Mouse (Mus musculus): ENCODE measurements at regions not wholly inside any gene's neighbourhood (a gene's known extent, or its start where the extent isn't known, plus 50 kb on each side); places are given as distances from the start of the nearest gene placed in this dataset.

DNA sequence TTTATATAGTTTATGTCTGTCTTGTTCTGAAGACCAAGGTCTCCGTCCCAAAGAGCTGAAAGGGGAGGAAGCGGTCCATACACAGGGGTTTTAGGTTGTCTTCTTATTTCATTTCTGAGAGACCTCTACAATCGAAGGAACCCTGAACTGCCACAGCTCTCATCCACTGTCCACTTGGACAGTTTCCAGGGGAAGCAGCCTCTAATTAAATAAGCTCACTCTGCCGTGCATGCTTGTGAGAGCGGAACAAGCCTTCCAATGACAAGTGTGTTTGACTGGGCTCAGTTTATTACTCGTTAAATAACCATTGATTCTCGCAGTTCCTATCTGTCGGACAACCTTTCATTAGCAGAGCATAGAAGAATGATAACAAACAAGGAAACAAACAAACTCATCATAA lies 174.2 kb downstream of the Sec61b start:
- H3K9me3 ChIP-seq (replicated peaks; ENCODE audit: control insufficient read depth, low read length): peaks cover 14% of the 10 kb centered on the region; the same call in 1 of the 2 replicates
- DNase-seq (ENCODE audit: low spot score) (no peak), ATAC-seq (ENCODE audit: insufficient read depth, low read depth) (no peak)
- H3K36me3 ChIP-seq (replicated peaks; ENCODE audit: control insufficient read depth, insufficient read depth, low read length): no peaks in the 10 kb centered on the region
- H3K4me1 ChIP-seq (ENCODE audit: control insufficient read depth, insufficient read depth): no peaks in the 10 kb centered on the region
- H3K27me3 ChIP-seq (ENCODE audit: control insufficient read depth, insufficient read depth, low read length): no peaks in the 10 kb centered on the region
- no peak overlapping the region for H3K4me2 ChIP-seq (ENCODE audit: low read depth, low read length)
- TF ChIP-seq EP300 (IDR thresholded peaks at IDR 0.05; ENCODE audit: low read depth) (no peak), CTCF (IDR thresholded peaks at IDR 0.05; ENCODE audit: low read depth) (no peak)
- H3K9ac ChIP-seq (replicated peaks; ENCODE audit: low read depth, low read length): no peak overlapping the region
- WGBS: 66% methylated on average over 8 of the region's 8 CpGs
- H3K27ac ChIP-seq (ENCODE audit: low read depth): no peak overlapping the region
- no peak overlapping the region for H3K4me3 ChIP-seq (ENCODE audit: low read depth, low read length)

DNA sequence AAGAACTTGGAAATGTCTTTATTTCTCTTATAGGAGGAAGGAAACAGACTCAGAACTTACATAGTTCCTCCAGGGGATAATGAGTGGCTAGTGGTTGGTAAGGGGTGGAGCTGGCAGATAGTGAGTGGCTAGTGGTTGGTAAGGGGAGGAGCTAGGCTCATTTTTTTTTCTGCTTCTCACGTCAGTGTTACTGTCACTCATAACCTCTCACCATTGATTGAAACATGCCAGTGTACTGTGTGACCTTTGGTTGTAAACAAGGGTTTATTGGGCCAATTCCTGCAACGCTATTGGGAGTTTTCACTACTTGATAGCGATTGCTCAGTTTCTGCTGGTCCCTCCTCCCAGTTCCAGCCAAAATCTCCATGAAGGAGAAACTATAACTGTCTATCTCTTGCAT lies 175.5 kb downstream of the Sec61b start:
- WGBS: 78% methylated on average over 3 of the region's 3 CpGs
- Histone ChIP-seq H3K36me3 (replicated peaks; ENCODE audit: control insufficient read depth, insufficient read depth, low read length) (no peaks in the 10 kb centered on the region), H3K27me3 (ENCODE audit: control insufficient read depth, insufficient read depth, low read length) (no peaks in the 10 kb centered on the region)

DNA sequence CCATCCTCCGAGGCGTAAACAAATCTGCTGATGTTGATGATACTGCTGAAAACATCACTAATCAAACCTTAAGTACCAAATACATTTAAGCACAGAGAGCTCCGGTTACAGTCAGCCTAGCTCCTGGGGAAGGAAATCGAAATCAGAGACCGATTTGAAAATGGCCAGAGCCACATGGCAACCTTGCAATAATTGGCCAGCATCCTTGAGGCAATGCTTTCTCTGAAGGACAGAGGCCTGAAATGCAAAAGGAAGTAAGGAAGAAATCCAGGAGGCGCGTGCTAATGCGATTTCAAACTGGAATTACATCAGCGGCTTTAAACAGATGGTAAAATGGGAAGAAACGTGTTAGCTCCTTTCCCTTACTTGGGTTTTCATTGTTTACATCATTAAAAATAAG lies 177.1 kb downstream of the Sec61b start:
- peaks cover 7% of the 10 kb centered on the region; the same call in 1 of the 2 replicates for H3K9me3 ChIP-seq (replicated peaks; ENCODE audit: control insufficient read depth, low read length)
- H3K27me3 ChIP-seq (ENCODE audit: control insufficient read depth, insufficient read depth, low read length): no peaks in the 10 kb centered on the region
- H3K4me1 ChIP-seq (ENCODE audit: control insufficient read depth, insufficient read depth): no peaks in the 10 kb centered on the region
- H3K9ac ChIP-seq (replicated peaks; ENCODE audit: low read depth, low read length): no peak overlapping the region
- H3K36me3 ChIP-seq (replicated peaks; ENCODE audit: control insufficient read depth, insufficient read depth, low read length): no peaks in the 10 kb centered on the region
- WGBS: 82% methylated on average over 10 of the region's 10 CpGs
- no peak for TF ChIP-seq EP300 (IDR thresholded peaks at IDR 0.05; ENCODE audit: low read depth)
- TF ChIP-seq CTCF (IDR thresholded peaks at IDR 0.05; ENCODE audit: low read depth): no peak
- ATAC-seq (ENCODE audit: insufficient read depth, low read depth) (no peak), DNase-seq (ENCODE audit: low spot score) (no peak)
- no peak overlapping the region for H3K27ac ChIP-seq (ENCODE audit: low read depth)
- no peak overlapping the region for H3K4me3 ChIP-seq (ENCODE audit: low read depth, low read length)
- H3K4me2 ChIP-seq (ENCODE audit: low read depth, low read length): no peak overlapping the region

More for the DNA sequence above, 175.5 kb downstream of the Sec61b start:
- no peaks in the 10 kb centered on the region for H3K4me1 ChIP-seq (ENCODE audit: control insufficient read depth, insufficient read depth)
- H3K9me3 ChIP-seq (replicated peaks; ENCODE audit: control insufficient read depth, low read length): peaks cover 14% of the 10 kb centered on the region; the same call in 1 of the 2 replicates
- no peak for TF ChIP-seq EP300 (IDR thresholded peaks at IDR 0.05; ENCODE audit: low read depth)
- TF ChIP-seq CTCF (IDR thresholded peaks at IDR 0.05; ENCODE audit: low read depth): no peak
- no peak overlapping the region for H3K4me2 ChIP-seq (ENCODE audit: low read depth, low read length)
- no peak overlapping the region for H3K27ac ChIP-seq (ENCODE audit: low read depth)
- no peak for ATAC-seq (ENCODE audit: insufficient read depth, low read depth)
- no peak overlapping the region for H3K4me3 ChIP-seq (ENCODE audit: low read depth, low read length)
- DNase-seq (ENCODE audit: low spot score): no peak
- H3K9ac ChIP-seq (replicated peaks; ENCODE audit: low read depth, low read length): no peak overlapping the region

DNA sequence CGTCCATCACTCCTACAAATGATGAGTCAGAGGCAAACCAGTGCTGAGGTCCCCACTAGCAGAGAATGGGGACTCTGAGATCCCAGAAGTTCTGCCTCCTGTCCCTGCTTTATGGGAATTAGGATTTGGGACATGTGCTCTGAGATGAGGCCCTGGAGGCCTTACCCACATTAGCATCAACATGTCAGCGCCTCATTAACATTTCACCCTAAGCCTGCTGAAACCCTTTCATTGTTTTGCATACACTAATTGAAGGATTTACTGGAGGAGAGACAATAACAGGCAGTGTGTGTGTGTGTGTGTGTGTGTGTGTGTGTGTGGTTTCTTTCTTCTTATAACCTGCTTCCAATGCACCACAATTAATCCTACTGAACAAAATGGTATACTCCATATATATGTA lies 178.7 kb downstream of the Sec61b start:
- no peak for ATAC-seq (ENCODE audit: insufficient read depth, low read depth)

DNA sequence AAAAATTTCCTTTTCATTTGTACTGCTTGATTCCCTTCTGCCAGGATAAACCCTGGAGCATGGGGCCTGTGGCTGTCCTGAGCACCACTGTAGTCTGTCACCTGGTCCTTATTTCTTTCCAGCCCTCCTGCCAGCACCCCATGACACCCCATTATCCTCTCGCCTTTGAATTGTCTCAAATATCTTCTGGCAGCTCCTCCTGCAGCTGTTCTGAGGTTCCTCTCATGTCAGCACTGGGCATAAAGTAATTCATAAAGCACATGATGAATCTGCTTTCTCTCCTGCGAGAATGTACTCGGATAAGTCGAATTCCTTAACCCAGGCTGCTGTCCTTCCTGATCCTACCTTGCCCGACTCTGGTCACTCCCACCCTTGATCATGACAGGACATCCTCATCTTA lies 195.1 kb downstream of the Sec61b start:
- Histone ChIP-seq H3K4me3 (ENCODE audit: low read depth, low read length) (no peak overlapping the region), H3K27ac (ENCODE audit: low read depth) (no peak overlapping the region), H3K9ac (replicated peaks; ENCODE audit: low read depth, low read length) (no peak overlapping the region), H3K9me3 (replicated peaks; ENCODE audit: control insufficient read depth, low read length) (no peaks in the 10 kb centered on the region), H3K36me3 (replicated peaks; ENCODE audit: control insufficient read depth, insufficient read depth, low read length) (no peaks in the 10 kb centered on the region), H3K4me1 (ENCODE audit: control insufficient read depth, insufficient read depth) (peaks cover 12% of the 10 kb centered on the region), H3K4me2 (ENCODE audit: low read depth, low read length) (no peak overlapping the region), H3K27me3 (ENCODE audit: control insufficient read depth, insufficient read depth, low read length) (peaks cover 27% of the 10 kb centered on the region)
- 48% methylated on average over 5 of the region's 5 CpGs for WGBS
- DNase-seq (ENCODE audit: low spot score): no peak
- TF ChIP-seq CTCF (IDR thresholded peaks at IDR 0.05; ENCODE audit: low read depth) (no peak), EP300 (IDR thresholded peaks at IDR 0.05; ENCODE audit: low read depth) (no peak)
- no peak for ATAC-seq (ENCODE audit: insufficient read depth, low read depth)

More for the DNA sequence above, 178.7 kb downstream of the Sec61b start:
- H3K27ac ChIP-seq (ENCODE audit: low read depth): no peak overlapping the region
- 84% methylated on average over 2 of the region's 2 CpGs for WGBS
- TF ChIP-seq EP300 (IDR thresholded peaks at IDR 0.05; ENCODE audit: low read depth) (no peak), CTCF (IDR thresholded peaks at IDR 0.05; ENCODE audit: low read depth) (no peak)
- H3K4me3 ChIP-seq (ENCODE audit: low read depth, low read length): no peak overlapping the region
- H3K27me3 ChIP-seq (ENCODE audit: control insufficient read depth, insufficient read depth, low read length): no peaks in the 10 kb centered on the region
- H3K36me3 ChIP-seq (replicated peaks; ENCODE audit: control insufficient read depth, insufficient read depth, low read length): no peaks in the 10 kb centered on the region
- H3K9me3 ChIP-seq (replicated peaks; ENCODE audit: control insufficient read depth, low read length): no peaks in the 10 kb centered on the region
- H3K4me2 ChIP-seq (ENCODE audit: low read depth, low read length): no peak overlapping the region
- H3K4me1 ChIP-seq (ENCODE audit: control insufficient read depth, insufficient read depth): no peaks in the 10 kb centered on the region
- H3K9ac ChIP-seq (replicated peaks; ENCODE audit: low read depth, low read length): no peak overlapping the region
- no peak for DNase-seq (ENCODE audit: low spot score)

DNA sequence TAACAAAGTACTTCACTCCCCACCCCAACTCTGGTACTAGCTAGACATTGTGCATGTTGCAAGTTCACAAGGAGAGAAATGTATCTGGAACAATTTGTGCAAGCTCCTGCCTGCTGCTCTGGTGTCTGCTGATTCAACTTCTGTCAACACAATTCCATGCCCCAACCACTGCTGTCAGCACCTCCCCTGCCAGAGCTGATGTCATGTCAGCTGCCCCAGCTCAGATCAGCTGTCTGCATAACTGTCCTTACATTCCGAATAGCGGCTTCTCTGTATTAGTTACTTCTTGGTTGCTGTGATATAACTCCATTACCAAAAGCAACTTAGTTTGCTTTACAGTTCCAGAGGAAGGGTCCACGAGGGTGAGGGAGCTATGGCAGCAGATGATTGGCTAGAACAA lies 196.0 kb downstream of the Sec61b start:
- Histone ChIP-seq H3K27ac (ENCODE audit: low read depth) (peak overlapping the region; percentile 40; the same call in 1 of the 2 replicates), H3K4me3 (ENCODE audit: low read depth, low read length) (no peak overlapping the region), H3K4me1 (ENCODE audit: control insufficient read depth, insufficient read depth) (peaks cover 12% of the 10 kb centered on the region), H3K36me3 (replicated peaks; ENCODE audit: control insufficient read depth, insufficient read depth, low read length) (no peaks in the 10 kb centered on the region), H3K9me3 (replicated peaks; ENCODE audit: control insufficient read depth, low read length) (no peaks in the 10 kb centered on the region), H3K4me2 (ENCODE audit: low read depth, low read length) (no peak overlapping the region), H3K27me3 (ENCODE audit: control insufficient read depth, insufficient read depth, low read length) (peaks cover 27% of the 10 kb centered on the region), H3K9ac (replicated peaks; ENCODE audit: low read depth, low read length) (no peak overlapping the region)
- ATAC-seq (ENCODE audit: insufficient read depth, low read depth) (peak; percentile 94), DNase-seq (ENCODE audit: low spot score) (peak; percentile 82)
- TF ChIP-seq CTCF (IDR thresholded peaks at IDR 0.05; ENCODE audit: low read depth) (no peak), EP300 (IDR thresholded peaks at IDR 0.05; ENCODE audit: low read depth) (peak; percentile 94)
- WGBS: 24% methylated on average over 3 of the region's 3 CpGs

Data from heart, postnatal 0 days (tissue).